Mouse (Mus musculus) olfactory bulb, adult 2 months (tissue): Measurements from ENCODE around the gene Ostc.

ENCODE experiments used
- CTCF ChIP-seq: fragments of 200-500 bp; IDR thresholded peaks from 2 replicates; pipeline ENCODE4 v1.5.1; 2012; ENCODE audit warnings: low read depth, mild to moderate bottlenecking, low read length, moderate library complexity; ENCODE audit not compliant: insufficient read depth
- POLR2A ChIP-seq: fragments of 200-500 bp; IDR thresholded peaks from 2 replicates; pipeline ENCODE4 v1.6.1; 2012; ENCODE audit warnings: mild to moderate bottlenecking, low read depth, low read length, moderate library complexity; ENCODE audit not compliant: insufficient read depth

- TF ChIP-seq POLR2A = no peak
- TF ChIP-seq CTCF = no peak
Measured at GRCm38 (mm10) chr3:130708529-130708928, 715 bp downstream of the Ostc start.
